In the genomic region with DNA sequence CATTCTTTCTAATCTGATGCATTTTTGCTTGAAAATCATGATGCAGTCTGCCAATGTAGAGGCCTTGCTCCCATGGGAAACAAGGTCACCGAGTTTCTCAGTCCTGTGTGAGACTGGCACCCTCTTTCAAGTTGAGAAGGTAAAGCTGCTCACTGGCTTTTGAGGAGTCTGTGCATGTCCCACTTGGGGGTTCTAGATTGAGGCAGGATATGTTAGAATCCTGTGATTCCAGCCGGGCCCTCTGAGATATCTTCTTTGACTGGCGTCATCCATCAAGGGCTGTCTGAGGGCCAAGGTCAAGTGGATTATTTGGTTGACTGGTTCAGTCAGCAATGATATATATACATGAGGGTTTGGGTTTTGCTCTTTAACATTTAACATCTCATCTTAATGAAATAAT, we compare ENCODE assay signal across 16 mouse cellular contexts.
"Had no signal": no experiment of that assay in that cellular context is flagged by ENCODE, and none has a peak within 500 bp of the region (broad histone marks: within the 10 kb centered on the region; RNA-seq: fewer than 3 reads in every experiment).

No protein-coding gene starts in this region.

- ATAC-seq: lung, postnatal 0 days; midbrain, embryonic 13.5 days; midbrain, embryonic 15.5 days had no signal

- H3K4me3 ChIP-seq: lung, embryonic 15.5 days; megakaryocyte, embryonic 14.5 days; midbrain, embryonic 13.5 days; midbrain, embryonic 15.5 days; neural tube, embryonic 12.5 days; stomach, embryonic 15.5 days had no signal

- H3K36me3 ChIP-seq: lung, embryonic 15.5 days; midbrain, embryonic 13.5 days; midbrain, embryonic 15.5 days; neural tube, embryonic 12.5 days; stomach, embryonic 15.5 days had no signal

- DNase-seq: lung, adult 2 months; lung, postnatal 14 days; lung, postnatal 36 days; right cerebral cortex, postnatal 14 days; thymus, adult 2 months; thymus, postnatal 25 days; thymus, postnatal 4 days had no signal

- H3K9ac ChIP-seq: lung, embryonic 15.5 days; midbrain, embryonic 13.5 days; midbrain, embryonic 15.5 days; neural tube, embryonic 12.5 days; stomach, embryonic 15.5 days had no signal

- H3K4me1 ChIP-seq: lung, embryonic 15.5 days; midbrain, embryonic 13.5 days; midbrain, embryonic 15.5 days; neural tube, embryonic 12.5 days; stomach, embryonic 15.5 days had no signal

- H3K9me3 ChIP-seq: lung, embryonic 15.5 days; midbrain, embryonic 15.5 days; neural tube, embryonic 12.5 days; stomach, embryonic 15.5 days had no signal

- H3K27me3 ChIP-seq: lung, embryonic 15.5 days; megakaryocyte, embryonic 14.5 days; midbrain, embryonic 13.5 days; midbrain, embryonic 15.5 days; neural tube, embryonic 12.5 days; stomach, embryonic 15.5 days had no signal

- H3K27ac ChIP-seq: lung, embryonic 15.5 days; macrophage; midbrain, embryonic 13.5 days; midbrain, embryonic 15.5 days; neural tube, embryonic 12.5 days; stomach, embryonic 15.5 days; stomach, postnatal 0 days had no signal

- H3K4me2 ChIP-seq: lung, embryonic 15.5 days; midbrain, embryonic 13.5 days; midbrain, embryonic 15.5 days; neural tube, embryonic 12.5 days; stomach, embryonic 15.5 days had no signal
